Mouse (Mus musculus): ENCODE measurements at regions not wholly inside any gene's neighbourhood (a gene's known extent, or its start where the extent isn't known, plus 50 kb on each side); places are given as distances from the start of the nearest gene placed in this dataset.
"Not testable (repeated sequence)": the region's sequence is repeated elsewhere in the genome, so short reads cannot be mapped to it uniquely, and the experiment has no call there.

- WGBS, result 91% methylated on average over 3 of the region's 3 CpGs
- not testable (repeated sequence) for H3K4me3 ChIP-seq (replicated peaks); H3K9me3 ChIP-seq (replicated peaks); H3K27ac ChIP-seq; H3K4me1 ChIP-seq; ATAC-seq (replicated peaks; ENCODE audit: low FRiP score); H3K9ac ChIP-seq; H3K4me2 ChIP-seq; H3K27me3 ChIP-seq; H3K36me3 ChIP-seq
Observed at GRCm38 (mm10) chr17:13432256-13432655, 77.9 kb downstream of the Tcp10c start.

GRCm38 (mm10) chr17:13434146-13434545 lies 79.8 kb downstream of the Tcp10c start:
- ATAC-seq (replicated peaks; ENCODE audit: low FRiP score), result peak; percentile 33; the same call in 1 of the 2 replicates
- not testable (repeated sequence) for H3K4me1 ChIP-seq

GRCm38 (mm10) chr17:13438790-13439189 lies 84.4 kb downstream of the Tcp10c start:
- not testable (repeated sequence) for H3K4me3 ChIP-seq (replicated peaks); H3K4me1 ChIP-seq; H3K9ac ChIP-seq; H3K36me3 ChIP-seq; H3K27me3 ChIP-seq; ATAC-seq (replicated peaks; ENCODE audit: low FRiP score); H3K4me2 ChIP-seq; H3K27ac ChIP-seq
- peaks cover 14% of the 10 kb centered on the region for H3K9me3 ChIP-seq (replicated peaks)
- 88% methylated on average over 3 of the region's 3 CpGs for WGBS

More at GRCm38 (mm10) chr17:13434146-13434545, 79.8 kb downstream of the Tcp10c start:
- not testable (repeated sequence) for H3K9ac ChIP-seq; H3K27ac ChIP-seq; H3K27me3 ChIP-seq; H3K4me3 ChIP-seq (replicated peaks); H3K4me2 ChIP-seq; H3K36me3 ChIP-seq; H3K9me3 ChIP-seq (replicated peaks)
- 86% methylated on average over 7 of the region's 7 CpGs for WGBS

GRCm38 (mm10) chr17:13440708-13441530 lies 86.5 kb downstream of the Tcp10c start:
- 83% methylated on average over 9 of the region's 9 CpGs for WGBS
- H3K4me3 ChIP-seq (replicated peaks); H3K4me1 ChIP-seq; H3K27me3 ChIP-seq; H3K27ac ChIP-seq; H3K36me3 ChIP-seq; H3K4me2 ChIP-seq; H3K9ac ChIP-seq: not testable (repeated sequence)
- ATAC-seq (replicated peaks; ENCODE audit: low FRiP score), result peak; percentile 35
- H3K9me3 ChIP-seq (replicated peaks), result peaks cover 24% of the 10 kb centered on the region

GRCm38 (mm10) chr17:13442229-13442628 lies 87.9 kb downstream of the Tcp10c start:
- not testable (repeated sequence) for H3K4me2 ChIP-seq; H3K27me3 ChIP-seq; H3K9ac ChIP-seq; H3K36me3 ChIP-seq; H3K4me1 ChIP-seq; H3K27ac ChIP-seq; H3K4me3 ChIP-seq (replicated peaks)
- peaks cover 26% of the 10 kb centered on the region for H3K9me3 ChIP-seq (replicated peaks)
- peak; percentile 81 for ATAC-seq (replicated peaks; ENCODE audit: low FRiP score)
- 71% methylated on average over 5 of the region's 6 CpGs for WGBS

GRCm38 (mm10) chr17:13456869-13457600 lies 102.7 kb downstream of the Tcp10c start:
- not testable (repeated sequence) for H3K4me3 ChIP-seq (replicated peaks); H3K4me2 ChIP-seq; H3K36me3 ChIP-seq; H3K4me1 ChIP-seq; H3K9me3 ChIP-seq (replicated peaks); ATAC-seq (replicated peaks; ENCODE audit: low FRiP score); H3K27ac ChIP-seq; H3K27me3 ChIP-seq; H3K9ac ChIP-seq
- WGBS, result 81% methylated on average over 7 of the region's 7 CpGs

GRCm38 (mm10) chr17:13457942-13458341 lies 103.6 kb downstream of the Tcp10c start:
- ATAC-seq (replicated peaks; ENCODE audit: low FRiP score), result 0 out of 2 replicates have a peak, but pooled peaks have one; percentile 36
- not testable (repeated sequence) for H3K9me3 ChIP-seq (replicated peaks); H3K4me2 ChIP-seq; H3K36me3 ChIP-seq; H3K4me3 ChIP-seq (replicated peaks); H3K4me1 ChIP-seq; H3K27me3 ChIP-seq; H3K9ac ChIP-seq; H3K27ac ChIP-seq
- 79% methylated on average over 2 of the region's 2 CpGs for WGBS

- H3K27ac ChIP-seq; H3K4me3 ChIP-seq (replicated peaks); H3K4me1 ChIP-seq; H3K9me3 ChIP-seq (replicated peaks); H3K9ac ChIP-seq; H3K4me2 ChIP-seq; H3K27me3 ChIP-seq; H3K36me3 ChIP-seq: not testable (repeated sequence)
- 0 out of 2 replicates have a peak, but pooled peaks have one; percentile 60 for ATAC-seq (replicated peaks; ENCODE audit: low FRiP score)
- 43% methylated on average over 1 of the region's 2 CpGs for WGBS
Observed at GRCm38 (mm10) chr17:13458814-13459213, 104.4 kb downstream of the Tcp10c start.

GRCm38 (mm10) chr17:13462663-13463062 lies 108.3 kb downstream of the Tcp10c start:
- H3K9me3 ChIP-seq (replicated peaks); H3K27ac ChIP-seq; H3K9ac ChIP-seq; ATAC-seq (replicated peaks; ENCODE audit: low FRiP score); H3K4me1 ChIP-seq; H3K4me3 ChIP-seq (replicated peaks); H3K27me3 ChIP-seq; H3K4me2 ChIP-seq; H3K36me3 ChIP-seq: not testable (repeated sequence)
- 93% methylated on average over 4 of the region's 9 CpGs for WGBS

- not testable (repeated sequence) for H3K4me1 ChIP-seq; H3K4me2 ChIP-seq; H3K9ac ChIP-seq; ATAC-seq (replicated peaks; ENCODE audit: low FRiP score); H3K27me3 ChIP-seq; H3K9me3 ChIP-seq (replicated peaks); H3K27ac ChIP-seq; H3K4me3 ChIP-seq (replicated peaks); H3K36me3 ChIP-seq
- WGBS, result 40% methylated on average over 4 of the region's 5 CpGs
Observed at GRCm38 (mm10) chr17:13465822-13466221, 111.5 kb downstream of the Tcp10c start.

GRCm38 (mm10) chr17:13469867-13470380 lies 115.6 kb downstream of the Tcp10c start:
- not testable (repeated sequence) for H3K27ac ChIP-seq; H3K9me3 ChIP-seq (replicated peaks); H3K27me3 ChIP-seq; H3K4me3 ChIP-seq (replicated peaks); H3K9ac ChIP-seq; H3K4me1 ChIP-seq; ATAC-seq (replicated peaks; ENCODE audit: low FRiP score); H3K36me3 ChIP-seq; H3K4me2 ChIP-seq
- WGBS, result 78% methylated on average over 8 of the region's 8 CpGs

GRCm38 (mm10) chr17:13472460-13473062 lies 118.2 kb downstream of the Tcp10c start:
- ATAC-seq (replicated peaks; ENCODE audit: low FRiP score), result peak; percentile 52; the same call in 1 of the 2 replicates
- no peak overlapping the region for H3K27ac ChIP-seq

More at GRCm38 (mm10) chr17:13472460-13473062, 118.2 kb downstream of the Tcp10c start:
- Histone ChIP-seq H3K4me3 (replicated peaks) (no peak overlapping the region), H3K4me2 (no peak overlapping the region), H3K4me1 (no peaks in the 10 kb centered on the region), H3K36me3 (no peaks in the 10 kb centered on the region), H3K9ac (no peak overlapping the region), H3K9me3 (replicated peaks) (no peaks in the 10 kb centered on the region), H3K27me3 (no peaks in the 10 kb centered on the region)
- WGBS, result 16% methylated on average over 7 of the region's 7 CpGs
